Mouse (Mus musculus) hindbrain, postnatal 0 days (tissue): ENCODE results near the gene Kctd11. TPM values are rescaled to one million over a fixed set of nuclear protein-coding genes. Genes with fewer than 3 reads are reported as not detected.
A peak's percentile ranks its signal among the peaks of the same experiment; 100 is the strongest.

Experiments
- ATAC-seq: fragments of 200-750 bp; cut with Nextera tagmentation; 2 replicates; pipeline ENCODE4 v1.8.0; 2017; ENCODE audit warnings: mild to moderate bottlenecking, moderate TSS enrichment, moderate library complexity
- DNase-seq: peaks from one replicate; pipeline ENCODE4 v3.0.0-alpha.2; 2015; ENCODE audit warnings: low spot score
- H3K27ac ChIP-seq: fragments of 300-500 bp; sonication (generic); 2 replicates; pipeline ENCODE4 v1.5.1; 2014; ENCODE audit warnings: mild to moderate bottlenecking
- H3K27me3 ChIP-seq: fragments of 300-500 bp; sonication (generic); 2 replicates; pipeline ENCODE4 v1.6.1; 2014; ENCODE audit warnings: low read length, mixed read lengths; ENCODE audit not compliant: insufficient read depth
- H3K36me3 ChIP-seq: fragments of 300-500 bp; sonication (generic); 2 replicates; pipeline ENCODE4 v1.6.1; 2014; ENCODE audit warnings: low read length, mixed read lengths; ENCODE audit not compliant: insufficient read depth
- H3K4me1 ChIP-seq: fragments of 300-500 bp; sonication (generic); 2 replicates; pipeline ENCODE4 v1.6.1; 2014; ENCODE audit warnings: antibody characterized with exemption, low read length, mixed read lengths; ENCODE audit not compliant: insufficient read depth
- H3K4me2 ChIP-seq: fragments of 300-500 bp; sonication (generic); 2 replicates; pipeline ENCODE4 v1.6.1; 2014; ENCODE audit warnings: low read depth, mild to moderate bottlenecking, low read length, moderate library complexity, mixed read lengths
- H3K4me3 ChIP-seq: fragments of 300-500 bp; sonication (generic); 2 replicates; pipeline ENCODE4 v1.5.1; 2014; ENCODE audit warnings: low read length
- H3K9ac ChIP-seq: fragments of 300-500 bp; sonication (generic); replicated peaks from 2 replicates; pipeline ENCODE4 v1.6.1; 2014; ENCODE audit warnings: mild to moderate bottlenecking, low read length, moderate library complexity, mixed read lengths
- H3K9me3 ChIP-seq: fragments of 300-500 bp; sonication (generic); 2 replicates; pipeline ENCODE4 v1.6.1; 2016; ENCODE audit warnings: low read length, mixed read lengths
- CTCF ChIP-seq: IDR thresholded peaks from 2 replicates; pipeline ENCODE4 v1.5.1; 2016; ENCODE audit warnings: antibody characterized with exemption, control low read depth, low read depth
- WGBS: fragments of 180-500 bp; shearing (Covaris S2); extraction: QIAGEN DNeasy Blood & Tissue Kit; methylation state at CpG from one replicate; pipeline ENCODE4 v1.1.7; 2014; 5-methylcytosine and 5-hydroxymethylcytosine counted together
- polyA plus RNA-seq: library from polyadenylated mRNA; unstranded; fragments of >200 nt; fragmentation: Nextera tagmentation; extraction: Ambion mirVana; gene quantifications from 2 replicates; pipeline ENCODE4 v1.2.1, GENCODE M21; 2015
- total RNA-seq: library from RNA; depleted of rRNA; stranded (reverse); fragments of >200 nt; gene quantifications from 2 replicates; pipeline ENCODE4 v1.2.3, GENCODE M21; 2014

Kctd11 gene
- total and polyA plus RNA-seq, 2 experiments from 2014 or later = 1.3 to 2.0 TPM

- Histone ChIP-seq H3K36me3 (no peaks in the 10 kb centered on the region), H3K4me1 (peaks cover 4% of the 10 kb centered on the region; the same call in 1 of the 2 replicates), H3K4me2 (peak overlapping the region; percentile 54), H3K9ac (0 out of 2 replicates have a peak overlapping the region, but pooled peaks have one; percentile 37), H3K27ac (no peak overlapping the region), H3K9me3 (no peaks in the 10 kb centered on the region), H3K27me3 (no peaks in the 10 kb centered on the region), H3K4me3 (peak overlapping the region; percentile 34; the same call in 1 of the 2 replicates)
- no peak for TF ChIP-seq CTCF
- WGBS = 58% methylated on average over 21 of the region's 21 CpGs
- no peak for ATAC-seq
- no peak for DNase-seq
Measured at GRCm38 (mm10) chr11:69881787-69882670, 823 bp upstream of the Kctd11 start.

DNA sequence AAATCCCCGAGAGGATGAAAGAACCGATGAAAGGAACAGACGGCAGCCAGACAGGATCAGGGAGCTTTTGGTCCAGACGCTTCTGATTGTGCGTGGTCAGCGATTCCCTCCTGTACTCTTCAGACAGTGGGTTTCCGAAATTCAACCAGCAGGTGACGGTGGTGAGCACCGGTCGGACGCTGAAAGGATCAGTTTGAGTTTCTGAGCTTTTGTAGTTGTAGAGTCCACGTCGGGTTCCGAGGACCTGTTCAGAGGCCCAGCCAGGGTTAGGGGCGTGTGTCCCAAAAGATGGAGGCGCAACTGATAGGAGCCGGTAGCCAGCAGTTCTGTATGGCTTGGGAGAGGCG is 727 bp downstream of the Kctd11 start:
- Histone ChIP-seq H3K9ac (peak overlapping the region; percentile 37; the same call in 1 of the 2 replicates), H3K4me2 (peak overlapping the region; percentile 54), H3K27me3 (no peaks in the 10 kb centered on the region), H3K4me1 (peaks cover 5% of the 10 kb centered on the region; the same call in 1 of the 2 replicates), H3K27ac (peak overlapping the region; percentile 57), H3K9me3 (no peaks in the 10 kb centered on the region), H3K4me3 (peak overlapping the region; percentile 34), H3K36me3 (no peaks in the 10 kb centered on the region)
- ATAC-seq (peak; percentile 52), DNase-seq (peak; percentile 83)
- TF ChIP-seq CTCF = peak; percentile 86
- WGBS = under 1% methylated on average over 18 of the region's 18 CpGs

- H3K27me3 ChIP-seq = no peaks in the 10 kb centered on the region
- H3K9ac ChIP-seq = peak overlapping the region; percentile 37; the same call in 1 of the 2 replicates
- no peaks in the 10 kb centered on the region for H3K36me3 ChIP-seq
- H3K4me3 ChIP-seq = peak overlapping the region; percentile 34
- 58% methylated on average over 15 of the region's 15 CpGs for WGBS
- no peaks in the 10 kb centered on the region for H3K9me3 ChIP-seq
- ATAC-seq = no peak
- H3K4me1 ChIP-seq = peaks cover 5% of the 10 kb centered on the region; the same call in 1 of the 2 replicates
- peak overlapping the region; percentile 54 for H3K4me2 ChIP-seq
- no peak for TF ChIP-seq CTCF
- no peak for DNase-seq
- no peak overlapping the region for H3K27ac ChIP-seq
Measured at GRCm38 (mm10) chr11:69879711-69880110, 1.5 kb downstream of the Kctd11 start.

DNA sequence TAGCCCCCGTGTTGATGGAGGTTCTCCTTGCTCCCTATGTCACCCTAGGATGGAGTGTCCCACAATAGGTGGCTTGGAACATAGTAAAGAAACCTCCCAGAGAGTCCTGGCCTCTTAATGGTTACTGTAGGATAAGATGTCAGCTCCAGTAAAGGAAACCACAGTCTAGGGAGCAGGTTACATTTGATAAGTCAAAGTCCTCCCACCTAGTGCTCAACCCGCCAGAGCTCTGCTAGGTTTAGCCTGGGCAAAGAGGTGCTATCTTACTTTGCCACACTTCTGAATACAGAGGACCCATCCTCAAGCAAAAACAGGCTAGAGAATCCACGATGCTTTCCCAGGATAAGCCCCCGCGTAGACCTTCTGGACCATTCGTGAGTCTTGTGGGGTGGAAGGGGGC is 2.3 kb downstream of the Kctd11 start:
- Histone ChIP-seq H3K4me2 (no peak overlapping the region), H3K36me3 (no peaks in the 10 kb centered on the region), H3K9me3 (no peaks in the 10 kb centered on the region), H3K27me3 (no peaks in the 10 kb centered on the region), H3K4me1 (peaks cover 5% of the 10 kb centered on the region; the same call in 1 of the 2 replicates), H3K9ac (no peak overlapping the region), H3K4me3 (no peak overlapping the region), H3K27ac (no peak overlapping the region)
- no peak for DNase-seq
- ATAC-seq = no peak
- no peak for TF ChIP-seq CTCF
- 89% methylated on average over 6 of the region's 6 CpGs for WGBS

DNA sequence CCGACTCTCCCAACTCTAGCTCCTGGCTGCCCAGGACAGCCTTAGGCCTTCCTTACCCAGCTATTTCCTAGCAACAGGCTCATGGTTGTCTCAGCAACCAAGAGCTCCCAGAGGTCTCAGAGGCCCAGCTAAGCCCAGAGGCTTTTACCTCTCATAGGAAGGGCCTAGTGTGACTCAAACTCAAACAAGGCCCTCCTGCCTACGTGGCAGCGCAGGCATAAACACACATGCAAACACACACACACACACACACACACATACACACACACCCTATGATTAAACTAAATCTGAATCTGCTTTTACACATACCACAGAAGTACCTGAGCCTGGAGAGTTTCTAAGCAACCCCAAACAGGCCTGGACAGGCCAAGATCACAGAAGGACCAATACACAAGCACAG is 2.8 kb downstream of the Kctd11 start:
- Histone ChIP-seq H3K4me1 (peaks cover 5% of the 10 kb centered on the region; the same call in 1 of the 2 replicates), H3K9me3 (no peaks in the 10 kb centered on the region), H3K27ac (no peak overlapping the region), H3K27me3 (no peaks in the 10 kb centered on the region), H3K4me2 (no peak overlapping the region), H3K9ac (no peak overlapping the region), H3K4me3 (no peak overlapping the region), H3K36me3 (no peaks in the 10 kb centered on the region)
- WGBS = 59% methylated on average over 3 of the region's 3 CpGs
- peak; percentile 18 for DNase-seq
- no peak for TF ChIP-seq CTCF
- ATAC-seq = no peak

DNA sequence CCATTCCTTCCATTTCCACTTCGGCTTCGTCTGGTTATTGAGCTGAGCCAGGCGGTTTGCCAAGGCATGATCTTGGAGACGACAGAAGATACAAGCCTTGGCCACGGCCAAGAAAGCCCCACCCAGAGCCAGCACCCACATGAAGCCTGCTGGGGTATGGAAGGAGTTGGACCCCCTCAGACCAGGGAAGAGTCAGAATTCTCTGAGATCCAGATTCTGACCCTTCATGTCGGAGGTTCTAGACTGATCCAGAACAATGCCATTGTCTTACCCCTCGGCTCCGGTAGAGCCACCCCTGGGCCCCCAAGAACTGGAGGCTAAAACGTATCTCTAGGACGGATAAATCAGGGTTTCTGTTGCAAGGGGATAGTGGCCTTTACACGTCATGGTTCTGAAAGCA is 3.3 kb downstream of the Kctd11 start, which contains the start of gene Tmem95:
Tmem95 (minus strand) TSS at position 141 of the 400 bp plus-strand sequence.
- 0 out of 2 replicates have a peak within 1 kb of the TSS, but pooled peaks have one; percentile 7 for H3K4me3 ChIP-seq

More for the DNA sequence above, 3.3 kb downstream of the Kctd11 start, which contains the start of gene Tmem95:
- H3K27ac ChIP-seq = no peak within 1 kb of the TSS
- peaks cover 5% of the 10 kb centered on the region; the same call in 1 of the 2 replicates for H3K4me1 ChIP-seq
- H3K27me3 ChIP-seq = no peaks in the 10 kb centered on the region
- DNase-seq (no peak), ATAC-seq (no peak)
- no peak for TF ChIP-seq CTCF
- H3K4me2 ChIP-seq = peak within 1 kb of the TSS; percentile 42
- H3K9ac ChIP-seq = no peak within 1 kb of the TSS
- H3K9me3 ChIP-seq = no peaks in the 10 kb centered on the region
- no peaks in the 10 kb centered on the region for H3K36me3 ChIP-seq
- 78% methylated on average over 11 of the region's 11 CpGs for WGBS
